Mouse (Mus musculus) limb, embryonic 11.5 days (tissue): ENCODE measurements around the gene Kif1b. TPM values are rescaled to one million over a fixed set of nuclear protein-coding genes. Genes with fewer than 3 reads are reported as not detected.
"Not testable (repeated sequence)": the region's sequence is repeated elsewhere in the genome, so short reads cannot be mapped to it uniquely, and the experiment has no call there.

Experiments used
- ATAC-seq: fragments of 200-750 bp; cut with Nextera tagmentation; 2 replicates; pipeline ENCODE4 v1.8.0; 2017; ENCODE audit warnings: low read depth; ENCODE audit not compliant: insufficient number of reproducible peaks, low FRiP score, low TSS enrichment
- DNase-seq: peaks from one replicate; pipeline ENCODE4 v3.0.0-alpha.2; 2015; ENCODE audit warnings: low spot score
- H3K27ac ChIP-seq: fragments of 300-500 bp; sonication (generic); replicated peaks from 2 replicates; pipeline ENCODE4 v1.5.1; 2014; ENCODE audit warnings: low read depth, mild to moderate bottlenecking, low read length
- H3K27me3 ChIP-seq: fragments of 300-500 bp; sonication (generic); 2 replicates; pipeline ENCODE4 v1.6.1; 2014; ENCODE audit warnings: mild to moderate bottlenecking, low read length, mixed read lengths; ENCODE audit not compliant: control insufficient read depth, insufficient read depth
- H3K36me3 ChIP-seq: fragments of 300-500 bp; sonication (generic); 2 replicates; pipeline ENCODE4 v1.6.1; 2014; ENCODE audit warnings: mild to moderate bottlenecking, low read length, moderate library complexity, mixed read lengths; ENCODE audit not compliant: control insufficient read depth, insufficient read depth
- H3K4me1 ChIP-seq: fragments of 300-500 bp; sonication (generic); 2 replicates; pipeline ENCODE4 v1.6.1; 2014; ENCODE audit warnings: low read length, mixed read lengths; ENCODE audit not compliant: control insufficient read depth, insufficient read depth
- H3K4me2 ChIP-seq: fragments of 300-500 bp; sonication (generic); 2 replicates; pipeline ENCODE4 v1.6.1; 2014; ENCODE audit warnings: low read depth, mild to moderate bottlenecking, moderate library complexity; ENCODE audit not compliant: severe bottlenecking
- H3K4me3 ChIP-seq: fragments of 300-500 bp; sonication (generic); 2 replicates; pipeline ENCODE4 v1.5.1; 2014; ENCODE audit warnings: low read depth, low read length
- H3K9ac ChIP-seq: fragments of 300-500 bp; sonication (generic); 2 replicates; pipeline ENCODE4 v1.6.1; 2014; ENCODE audit warnings: mild to moderate bottlenecking, low read length
- H3K9me3 ChIP-seq: fragments of 300-500 bp; sonication (generic); 2 replicates; pipeline ENCODE4 v1.6.1; 2016; ENCODE audit warnings: low read length; ENCODE audit not compliant: control insufficient read depth
- WGBS: fragments of 180-500 bp; shearing (Covaris S2); extraction: QIAGEN DNeasy Blood & Tissue Kit; methylation state at CpG from one replicate; pipeline ENCODE4 v1.1.7; 2014; 5-methylcytosine and 5-hydroxymethylcytosine counted together
- polyA plus RNA-seq: library from polyadenylated mRNA; unstranded; fragments of >200 nt; fragmentation: Nextera tagmentation; extraction: Ambion mirVana; gene quantifications from 2 replicates; pipeline ENCODE4 v1.2.1, GENCODE M21; 2014

Kif1b gene
- polyA plus RNA-seq, 1 experiment from 2014 or later, result 35.6 TPM

- no peak for DNase-seq
- no peaks in the 10 kb centered on the region for H3K9me3 ChIP-seq
- ATAC-seq, result no peak
- H3K36me3 ChIP-seq, result peaks cover 2% of the 10 kb centered on the region; the same call in 1 of the 2 replicates
- H3K4me2 ChIP-seq, result no peak overlapping the region
- H3K4me3 ChIP-seq, result no peak overlapping the region
- H3K9ac ChIP-seq, result no peak overlapping the region
- no peaks in the 10 kb centered on the region for H3K27me3 ChIP-seq
- 91% methylated on average over 5 of the region's 5 CpGs for WGBS
- no peaks in the 10 kb centered on the region for H3K4me1 ChIP-seq
- H3K27ac ChIP-seq, result no peak overlapping the region
These were observed 89.0 kb downstream of the Kif1b start for GRCm38 (mm10) chr4:149218476-149218875.

GRCm38 (mm10) chr4:149215982-149216381 lies 91.5 kb downstream of the Kif1b start:
- no peak for ATAC-seq
- Histone ChIP-seq H3K9ac (no peak overlapping the region), H3K27me3 (no peaks in the 10 kb centered on the region), H3K9me3 (no peaks in the 10 kb centered on the region; the same call in 1 of the 2 replicates), H3K27ac (no peak overlapping the region), H3K4me2 (no peak overlapping the region), H3K4me3 (no peak overlapping the region), H3K36me3 (peaks cover 16% of the 10 kb centered on the region; the same call in 1 of the 2 replicates), H3K4me1 (no peaks in the 10 kb centered on the region)
- no peak for DNase-seq
- 74% methylated on average over 9 of the region's 9 CpGs for WGBS

GRCm38 (mm10) chr4:149215397-149215796 lies 92.1 kb downstream of the Kif1b start:
- no peak for DNase-seq
- no peak overlapping the region for H3K27ac ChIP-seq
- H3K4me3 ChIP-seq, result no peak overlapping the region
- H3K4me2 ChIP-seq, result no peak overlapping the region
- no peaks in the 10 kb centered on the region; the same call in 1 of the 2 replicates for H3K9me3 ChIP-seq
- 4% methylated on average over 2 of the region's 2 CpGs for WGBS
- H3K36me3 ChIP-seq, result peaks cover 16% of the 10 kb centered on the region; the same call in 1 of the 2 replicates
- no peak for ATAC-seq
- no peak overlapping the region for H3K9ac ChIP-seq
- H3K4me1 ChIP-seq, result no peaks in the 10 kb centered on the region
- no peaks in the 10 kb centered on the region for H3K27me3 ChIP-seq

- H3K4me1 ChIP-seq, ATAC-seq, DNase-seq, H3K27ac ChIP-seq, H3K27me3 ChIP-seq, H3K4me3 ChIP-seq, H3K4me2 ChIP-seq, H3K9ac ChIP-seq, H3K9me3 ChIP-seq: not testable (repeated sequence)
- WGBS, result 86% methylated on average over 2 of the region's 2 CpGs
- H3K36me3 ChIP-seq, result peaks cover 16% of the 10 kb centered on the region; the same call in 1 of the 2 replicates
These were observed 93.0 kb downstream of the Kif1b start for GRCm38 (mm10) chr4:149214468-149214867.

GRCm38 (mm10) chr4:149213466-149213865 lies 94.0 kb downstream of the Kif1b start:
- no peak overlapping the region for H3K4me3 ChIP-seq
- H3K4me2 ChIP-seq, result no peak overlapping the region
- ATAC-seq (no peak), DNase-seq (no peak)
- peaks cover 16% of the 10 kb centered on the region; the same call in 1 of the 2 replicates for H3K36me3 ChIP-seq
- H3K9ac ChIP-seq, result no peak overlapping the region
- 97% methylated on average over 9 of the region's 9 CpGs for WGBS
- H3K27me3 ChIP-seq, result no peaks in the 10 kb centered on the region
- no peaks in the 10 kb centered on the region; the same call in 1 of the 2 replicates for H3K9me3 ChIP-seq
- no peaks in the 10 kb centered on the region for H3K4me1 ChIP-seq
- H3K27ac ChIP-seq, result no peak overlapping the region

GRCm38 (mm10) chr4:149211441-149211840 lies 96.1 kb downstream of the Kif1b start:
- WGBS, result 93% methylated on average over 6 of the region's 6 CpGs
- H3K4me3 ChIP-seq, H3K27me3 ChIP-seq, H3K4me1 ChIP-seq, H3K27ac ChIP-seq, H3K9ac ChIP-seq, ATAC-seq, H3K4me2 ChIP-seq, DNase-seq, H3K9me3 ChIP-seq: not testable (repeated sequence)
- peaks cover 20% of the 10 kb centered on the region; the same call in 1 of the 2 replicates for H3K36me3 ChIP-seq

- H3K9me3 ChIP-seq, result no peaks in the 10 kb centered on the region
- ATAC-seq (no peak), DNase-seq (no peak)
- no peak overlapping the region for H3K27ac ChIP-seq
- H3K36me3 ChIP-seq, result no peaks in the 10 kb centered on the region
- no peaks in the 10 kb centered on the region for H3K4me1 ChIP-seq
- 89% methylated on average over 3 of the region's 3 CpGs for whole genome bisulfite sequencing
- H3K9ac ChIP-seq, result no peak overlapping the region
- no peak overlapping the region for H3K4me3 ChIP-seq
- H3K27me3 ChIP-seq, result no peaks in the 10 kb centered on the region
- no peak overlapping the region for H3K4me2 ChIP-seq
These were observed 105.0 kb downstream of the Kif1b start for GRCm38 (mm10) chr4:149202467-149202866.

GRCm38 (mm10) chr4:149201110-149201509 lies 106.4 kb downstream of the Kif1b start:
- no peak overlapping the region for H3K4me3 ChIP-seq
- ATAC-seq, result no peak
- H3K9me3 ChIP-seq, result no peaks in the 10 kb centered on the region
- no peak for DNase-seq
- WGBS, result 90% methylated on average over 4 of the region's 4 CpGs
- H3K36me3 ChIP-seq, result no peaks in the 10 kb centered on the region
- no peak overlapping the region for H3K9ac ChIP-seq
- H3K4me2 ChIP-seq, result no peak overlapping the region
- H3K4me1 ChIP-seq, result no peaks in the 10 kb centered on the region
- no peak overlapping the region for H3K27ac ChIP-seq
- no peaks in the 10 kb centered on the region for H3K27me3 ChIP-seq

GRCm38 (mm10) chr4:149197180-149197579 lies 110.3 kb downstream of the Kif1b start:
- Histone ChIP-seq H3K36me3 (no peaks in the 10 kb centered on the region), H3K9me3 (no peaks in the 10 kb centered on the region), H3K4me1 (no peaks in the 10 kb centered on the region), H3K27me3 (no peaks in the 10 kb centered on the region), H3K27ac (no peak overlapping the region), H3K4me3 (no peak overlapping the region), H3K4me2 (no peak overlapping the region), H3K9ac (no peak overlapping the region)
- DNase-seq (no peak), ATAC-seq (no peak)
- 69% methylated on average over 1 of the region's 1 CpGs for WGBS
